29 mouse cellular contexts compared by ENCODE assay signal in the genomic region with DNA sequence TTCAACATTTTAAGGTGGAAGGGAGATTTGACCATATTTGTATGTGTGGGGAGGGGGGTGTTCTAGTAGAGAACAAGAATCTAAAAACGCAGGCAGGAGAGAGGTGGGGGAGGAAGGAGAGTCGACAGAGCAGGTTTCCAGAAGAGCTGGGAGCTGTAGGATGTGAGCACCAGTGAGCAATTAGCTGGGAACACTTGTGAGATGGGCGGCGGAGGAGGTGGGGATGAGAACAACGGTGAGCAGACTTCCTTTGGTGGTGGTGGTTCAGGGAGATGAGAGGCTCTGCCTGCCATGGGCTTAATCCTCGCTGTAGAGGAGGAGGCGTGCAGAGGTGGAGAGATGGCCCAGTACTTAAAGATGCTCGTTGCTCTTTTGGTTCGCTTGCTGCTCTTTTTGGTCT. TPM values are rescaled to one million over a fixed set of nuclear protein-coding genes. Genes with fewer than 3 reads are reported as not detected.
DNase-seq lines count a peak whose midpoint lies in the region; ATAC-seq and TF ChIP-seq lines count a peak whose summit lies in the region.
"Had no signal": no experiment of that assay in that cellular context is flagged by ENCODE, and none has a peak within 500 bp of the region (broad histone marks: within the 10 kb centered on the region; RNA-seq: fewer than 3 reads in every experiment).

No protein-coding gene starts in this region.

- no peak for ATAC-seq in hindbrain, embryonic 14.5 days (ENCODE audit: low FRiP score)
- ATAC-seq in liver, postnatal 0 days = no peak
- ATAC-seq: hindbrain, postnatal 0 days had no signal

- H3K9ac ChIP-seq in hindbrain, embryonic 14.5 days = no peak overlapping the region
- H3K9ac ChIP-seq in liver, postnatal 0 days (replicated peaks) = no peak overlapping the region
- H3K9ac ChIP-seq: embryonic facial prominence, embryonic 12.5 days; forebrain, embryonic 12.5 days; limb, embryonic 15.5 days; liver, embryonic 14.5 days; neural tube, embryonic 12.5 days; stomach, embryonic 15.5 days had no signal

- 56% methylated on average over 9 of the region's 9 CpGs for WGBS in hindbrain, embryonic 14.5 days
- 42% methylated on average over 9 of the region's 9 CpGs for WGBS in liver, postnatal 0 days (ENCODE audit: insufficient replicate concordance)

- TF ChIP-seq CTCF in liver, postnatal 0 days (IDR thresholded peaks at IDR 0.05; ENCODE audit: low read depth) = no peak

- H3K27ac ChIP-seq in hindbrain, embryonic 14.5 days = no peak overlapping the region
- no peak overlapping the region for H3K27ac ChIP-seq in liver, postnatal 0 days (ENCODE audit: low read depth)
- H3K27ac ChIP-seq: embryonic facial prominence, embryonic 12.5 days; forebrain, embryonic 12.5 days; hindbrain, postnatal 0 days; kidney, postnatal 0 days; limb, embryonic 15.5 days; liver, embryonic 14.5 days; neural tube, embryonic 12.5 days; stomach, embryonic 15.5 days had no signal

- DNase-seq in right cerebral cortex, adult 18-20 months = peak; percentile 78
- no peak for DNase-seq in right cerebral cortex, postnatal 4 days
- DNase-seq in left cerebral cortex, adult 8-10 months (ENCODE audit: low spot score in 2 of 2) = peak; percentile 13 to 74
- peak; percentile 35 to 37 for DNase-seq in right cerebral cortex, postnatal 10 days (ENCODE audit: low spot score in 2 of 2)
- no peak for DNase-seq in yolk sac, embryonic 10.5 days (ENCODE audit: low spot score)
- no peak for DNase-seq in hindbrain, embryonic 14.5 days (ENCODE audit: low spot score)
- DNase-seq in liver, postnatal 0 days = no peak
- DNase-seq: adrenal gland, adult 2 months; cerebellum, adult 18-20 months; cerebellum, postnatal 14 days; gastrocnemius, postnatal 14 days; heart, adult 11 months; kidney, adult 11 months; lung, postnatal 4 days; midbrain, embryonic 14.5 days; thymus, adult 18-20 months; thymus, postnatal 36 days had no signal

- no peaks in the 10 kb centered on the region; the same call in 1 of the 2 replicates for H3K27me3 ChIP-seq in hindbrain, embryonic 14.5 days (ENCODE audit: control insufficient read depth, insufficient read depth, low read length)
- 0 out of 2 replicates have a peak, but pooled peaks cover 4% of the 10 kb centered on the region for H3K27me3 ChIP-seq in liver, postnatal 0 days (ENCODE audit: insufficient read depth, low read length)
- H3K27me3 ChIP-seq: neural tube, embryonic 12.5 days; stomach, embryonic 15.5 days had no signal

- H3K4me3 ChIP-seq in hindbrain, embryonic 14.5 days (replicated peaks; ENCODE audit: low read length) = no peak overlapping the region
- no peak overlapping the region for H3K4me3 ChIP-seq in liver, postnatal 0 days (ENCODE audit: low read depth, low read length)
- H3K4me3 ChIP-seq: embryonic facial prominence, embryonic 12.5 days; erythroblast, embryonic 14.5 days; forebrain, embryonic 12.5 days; limb, embryonic 15.5 days; neural tube, embryonic 12.5 days; stomach, embryonic 15.5 days had no signal

- H3K4me2 ChIP-seq in hindbrain, embryonic 14.5 days (replicated peaks) = no peak overlapping the region
- H3K4me2 ChIP-seq in liver, postnatal 0 days (ENCODE audit: low read depth, low read length) = no peak overlapping the region
- H3K4me2 ChIP-seq: embryonic facial prominence, embryonic 12.5 days; forebrain, embryonic 12.5 days; heart, embryonic 11.5 days; limb, embryonic 15.5 days; neural tube, embryonic 12.5 days; stomach, embryonic 15.5 days had no signal

- no peak for TF ChIP-seq EP300 in liver, postnatal 0 days (IDR thresholded peaks at IDR 0.05; ENCODE audit: low read depth)

- H3K36me3 ChIP-seq in hindbrain, embryonic 14.5 days (replicated peaks; ENCODE audit: control insufficient read depth, insufficient read depth) = no peaks in the 10 kb centered on the region
- H3K36me3 ChIP-seq in liver, postnatal 0 days (replicated peaks; ENCODE audit: insufficient read depth, low read length) = no peaks in the 10 kb centered on the region
- H3K36me3 ChIP-seq: embryonic facial prominence, embryonic 12.5 days; forebrain, embryonic 12.5 days; limb, embryonic 15.5 days; neural tube, embryonic 12.5 days; stomach, embryonic 15.5 days had no signal

- H3K4me1 ChIP-seq in hindbrain, embryonic 14.5 days (replicated peaks; ENCODE audit: control insufficient read depth, insufficient read depth, low read length) = no peaks in the 10 kb centered on the region
- no peaks in the 10 kb centered on the region for H3K4me1 ChIP-seq in liver, postnatal 0 days (ENCODE audit: insufficient read depth)
- H3K4me1 ChIP-seq: embryonic facial prominence, embryonic 12.5 days; limb, embryonic 15.5 days; stomach, embryonic 15.5 days had no signal

- no peaks in the 10 kb centered on the region for H3K9me3 ChIP-seq in hindbrain, embryonic 14.5 days (ENCODE audit: control insufficient read depth, low read length)
- H3K9me3 ChIP-seq in liver, postnatal 0 days (ENCODE audit: low read length) = no peaks in the 10 kb centered on the region
- H3K9me3 ChIP-seq: embryonic facial prominence, embryonic 12.5 days; forebrain, embryonic 12.5 days; limb, embryonic 15.5 days; neural tube, embryonic 12.5 days; stomach, embryonic 15.5 days had no signal

RNA-seq across cellular contexts. Expression of a gene that starts 32.3 kb away (rescaled TPM):
- total RNA-seq in left cerebral cortex, adult 8-10 months (2022) = 10 to 100 TPM; 75.6 to 81.7 (median 76.6) TPM
- polyA plus RNA-seq in hindbrain, embryonic 14.5 days (2014; fragmentation: Nextera tagmentation; extraction: Ambion mirVana) = 15.6 and 16.8 TPM in 2 replicates
- polyA plus RNA-seq in liver, postnatal 0 days (2015; fragmentation: Nextera tagmentation; extraction: Ambion mirVana) = 0.34 and 0.41 TPM in 2 replicates
- total RNA-seq: megakaryocyte-erythroid progenitor cell, adult 5-6 weeks; MEL had no signal
- polyA plus RNA-seq: erythroblast, embryonic 14.5 days had no signal

RNA-seq across cellular contexts. Expression of a gene that starts 35.5 kb away (rescaled TPM):
- total RNA-seq in left cerebral cortex, adult 8-10 months (2022) = 100 to 1,000 TPM in 3 of 4 experiments, 10 to 100 TPM in 1; 84.9 to 112 (median 104) TPM
- 432 and 451 TPM in 2 replicates for polyA plus RNA-seq in hindbrain, embryonic 14.5 days (2014; fragmentation: Nextera tagmentation; extraction: Ambion mirVana)
- polyA plus RNA-seq in liver, postnatal 0 days (2015; fragmentation: Nextera tagmentation; extraction: Ambion mirVana) = 218 and 239 TPM in 2 replicates

Comparison
In these comparisons a context has a peak if more than half of its experiments do, and no peak if none do; other contexts are left out.
1. DNase-seq: peak in right cerebral cortex, adult 18-20 months (single experiment), left cerebral cortex, adult 8-10 months (2 of 2) and right cerebral cortex, postnatal 10 days (2 of 2); none in right cerebral cortex, postnatal 4 days (single experiment), yolk sac, embryonic 10.5 days (single experiment), hindbrain, embryonic 14.5 days (single experiment) and liver, postnatal 0 days (single experiment).
2. RNA of a gene that starts 32.3 kb away (polyA plus RNA-seq): 15.6 to 16.8 TPM in hindbrain, embryonic 14.5 days; 0.34 to 0.41 TPM in liver, postnatal 0 days; every median in the first group is over 10 times any median in the second.